Mouse (Mus musculus) ES-E14 (cell line): ENCODE measurements around the gene Pom121. TPM values are rescaled to one million over a fixed set of nuclear protein-coding genes. Genes with fewer than 3 reads are reported as not detected.

Experiments
- DNase-seq: peaks from one replicate; pipeline ENCODE4 v3.0.0-alpha.2; 2013; ENCODE audit warnings: low read depth, low spot score
- H3K27ac ChIP-seq: 2 replicates; pipeline ENCODE4 v1.5.1; 2012; ENCODE audit warnings: low read depth, mild to moderate bottlenecking, low read length, moderate library complexity, mixed read lengths; ENCODE audit not compliant: poor library complexity, insufficient read depth, severe bottlenecking
- H3K36me3 ChIP-seq: 2 replicates; pipeline ENCODE4 v1.6.1; 2012; ENCODE audit warnings: mild to moderate bottlenecking, low read length, moderate library complexity, mixed read lengths; ENCODE audit not compliant: control insufficient read depth, poor library complexity, insufficient read depth, severe bottlenecking
- H3K4me1 ChIP-seq, 2 experiments: fragments of 150-350 bp in 1 of 2; sonication (generic) in 1 of 2; 2 replicates each; pipeline ENCODE4 v1.6.1; 2012; ENCODE audit warnings: low read length in 2 of 2, mild to moderate bottlenecking in 1 of 2, mixed read lengths in 1 of 2; ENCODE audit not compliant: control insufficient read depth in 2 of 2, insufficient read depth in 2 of 2, poor library complexity in 1 of 2
- H3K4me3 ChIP-seq, 2 experiments: fragments of 150-350 bp in 1 of 2; sonication (generic) in 1 of 2; 2 replicates each; pipeline ENCODE4 v1.5.1; 2012; ENCODE audit warnings: low read length in 2 of 2, low read depth in 1 of 2, mild to moderate bottlenecking in 1 of 2, mixed read lengths in 1 of 2; ENCODE audit not compliant: insufficient read depth in 1 of 2, poor library complexity in 1 of 2, severe bottlenecking in 1 of 2
- H3K9ac ChIP-seq: 2 replicates; pipeline ENCODE4 v1.6.1; 2012; ENCODE audit warnings: low read depth, mild to moderate bottlenecking, low read length, mixed read lengths; ENCODE audit not compliant: poor library complexity, insufficient read depth, severe bottlenecking
- H3K9me3 ChIP-seq: fragments of 150-350 bp; sonication (generic); 2 replicates; pipeline ENCODE4 v1.6.1; 2012; ENCODE audit warnings: low read depth, mild to moderate bottlenecking, low read length; ENCODE audit not compliant: control insufficient read depth, insufficient read depth
- CHD2 ChIP-seq: IDR thresholded peaks from 2 replicates; pipeline ENCODE4 v1.6.1; 2014; ENCODE audit warnings: mild to moderate bottlenecking, low read depth, low read length, inconsistent platforms
- HCFC1 ChIP-seq: IDR thresholded peaks from 2 replicates; pipeline ENCODE4 v1.6.1; 2012; ENCODE audit warnings: low read length, inconsistent platforms, borderline replicate concordance; ENCODE audit not compliant: insufficient read depth
- MAFK ChIP-seq: IDR thresholded peaks from 2 replicates; pipeline ENCODE4 v1.6.1; 2014; ENCODE audit warnings: mild to moderate bottlenecking, low read depth, low read length, inconsistent platforms; ENCODE audit not compliant: insufficient read depth
- ZC3H11A ChIP-seq: IDR thresholded peaks from 2 replicates; pipeline ENCODE4 v1.6.1; 2012; ENCODE audit warnings: low read depth, mild to moderate bottlenecking, inconsistent platforms, low read length, borderline replicate concordance
- ZNF384 ChIP-seq: IDR thresholded peaks from 2 replicates; pipeline ENCODE4 v1.6.1; 2012; ENCODE audit warnings: low read depth, low read length, inconsistent platforms
- in situ Hi-C, 2 experiments: fragments of 600-800 bp; cut with MboI; formaldehyde crosslinking; loops; one replicate each; pipeline ENCODE4 v1.15.1; 2025; ENCODE audit warnings: low sequenced_read_pairs in 2 of 2, inconsistent platforms in 1 of 2; ENCODE audit not compliant: unreplicated experiment in 2 of 2
- total RNA-seq: library from RNA; depleted of rRNA; stranded (reverse); fragments of 300-350 nt; gene quantifications from 2 replicates; pipeline ENCODE4 v1.2.3, GENCODE M21; 2012

Pom121 gene
- total RNA-seq, 1 experiment: 36.4 TPM

DNA sequence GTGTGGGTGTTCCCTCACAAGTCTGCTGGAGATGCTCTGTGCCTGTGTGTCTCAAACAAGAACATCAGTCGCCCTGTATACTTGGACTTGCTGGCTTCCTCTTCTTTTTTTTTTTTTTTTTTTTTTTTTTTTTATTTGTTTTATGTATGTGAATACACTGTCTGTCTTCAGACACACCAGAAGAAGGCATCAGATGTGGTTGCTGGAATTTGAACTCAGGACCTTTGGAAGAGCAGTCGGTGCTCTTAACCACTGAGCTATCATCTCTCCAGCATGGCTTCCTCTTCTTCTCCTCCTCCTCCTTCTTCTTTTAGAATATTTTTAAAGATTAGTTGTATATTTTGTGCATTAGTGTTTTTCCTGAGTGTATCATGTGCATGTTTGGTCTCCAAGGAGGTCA lies 36.8 kb downstream of the Pom121 start:
- Histone ChIP-seq H3K27ac (no peak overlapping the region), H3K4me1 (no peaks in the 10 kb centered on the region), H3K9me3 (no peaks in the 10 kb centered on the region), H3K36me3 (no peaks in the 10 kb centered on the region), H3K4me3 (no peak overlapping the region), H3K9ac (no peak overlapping the region)
- in situ Hi-C loops: no loop called here
- no peak for TF ChIP-seq CHD2
- no peak for TF ChIP-seq HCFC1
- TF ChIP-seq ZNF384: no peak
- no peak for TF ChIP-seq MAFK
- no peak for TF ChIP-seq ZC3H11A
- no peak for DNase-seq

DNA sequence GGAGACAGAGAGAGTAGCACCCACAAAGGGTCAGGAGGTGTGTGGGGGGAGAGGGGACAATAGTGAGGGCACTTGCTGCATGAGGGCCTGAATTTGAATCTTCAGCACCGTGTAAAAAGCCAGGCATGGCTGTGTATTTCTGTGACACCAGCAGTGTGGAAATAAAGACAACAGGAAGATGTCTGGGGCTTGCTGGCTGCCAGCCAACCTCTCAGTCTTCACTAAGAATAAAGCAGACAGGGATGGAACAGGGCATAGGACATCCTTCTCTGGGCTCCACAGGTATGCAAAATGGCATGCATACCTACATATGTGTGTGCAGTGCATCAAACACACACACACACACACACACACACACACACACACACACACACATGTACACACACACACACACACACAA lies 38.3 kb downstream of the Pom121 start:
- TF ChIP-seq HCFC1 (no peak), ZNF384 (no peak), ZC3H11A (no peak), MAFK (no peak), CHD2 (no peak)
- no peaks in the 10 kb centered on the region for H3K9me3 ChIP-seq
- no peaks in the 10 kb centered on the region for H3K36me3 ChIP-seq
- H3K27ac ChIP-seq: no peak overlapping the region
- no peaks in the 10 kb centered on the region for H3K4me1 ChIP-seq
- in situ Hi-C loops: no loop called here
- H3K4me3 ChIP-seq: no peak overlapping the region
- H3K9ac ChIP-seq: no peak overlapping the region
- DNase-seq: no peak

DNA sequence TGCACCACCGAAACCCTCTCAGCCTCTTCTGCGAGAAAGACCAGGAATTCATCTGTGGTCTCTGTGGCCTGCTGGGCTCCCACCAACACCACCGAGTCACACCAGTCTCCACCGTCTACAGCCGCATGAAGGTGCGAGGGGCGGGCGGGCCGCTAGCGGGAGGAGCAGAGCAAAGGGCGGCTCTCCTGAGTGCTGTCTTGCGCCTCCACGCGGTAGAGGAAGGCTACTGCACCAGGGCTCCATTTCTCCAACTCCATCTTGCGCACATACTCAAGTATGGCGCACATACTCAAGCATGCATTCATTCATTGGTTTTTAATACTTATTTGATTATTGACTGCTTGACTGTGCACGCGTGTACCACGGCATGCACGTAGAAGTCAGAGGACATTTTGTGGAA lies 40.8 kb downstream of the Pom121 start:
- H3K4me1 ChIP-seq: no peaks in the 10 kb centered on the region
- DNase-seq: peak; percentile 83
- no peak for TF ChIP-seq MAFK
- TF ChIP-seq ZC3H11A: peak; percentile 39; the same call in 1 of the 2 replicates
- H3K36me3 ChIP-seq: no peaks in the 10 kb centered on the region
- in situ Hi-C loops: no loop called here
- H3K9me3 ChIP-seq: no peaks in the 10 kb centered on the region
- peak overlapping the region; percentile 35 to 51 for H3K4me3 ChIP-seq
- 0 out of 2 replicates have a peak overlapping the region, but pooled peaks have one; percentile 24 for H3K9ac ChIP-seq
- H3K27ac ChIP-seq: no peak overlapping the region

DNA sequence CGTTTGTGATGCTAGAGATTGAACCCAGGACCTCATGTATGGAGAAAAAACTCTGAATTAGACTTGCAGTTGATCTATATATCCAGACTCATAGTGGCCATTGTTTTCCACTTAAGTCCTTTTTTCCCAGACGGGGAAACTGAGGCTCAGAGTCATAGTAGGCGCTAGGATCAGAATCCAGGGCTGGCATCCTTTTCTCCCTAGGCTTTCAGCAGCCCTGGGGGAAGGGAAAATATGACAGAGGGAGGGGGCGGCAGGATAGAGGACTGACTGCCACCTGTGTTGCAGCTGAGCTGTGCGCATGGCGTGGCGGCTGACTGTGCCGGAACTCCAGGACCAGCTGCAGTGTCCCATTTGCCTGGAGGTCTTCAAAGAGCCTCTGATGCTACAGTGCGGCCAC lies 41.4 kb downstream of the Pom121 start, which contains the start of gene Trim50:
Gene Trim50 (plus strand): TSS at position 301 of the 400 bp plus-strand sequence.
- H3K27ac ChIP-seq: no peak within 1 kb of the TSS
- no peaks in the 10 kb centered on the region for H3K36me3 ChIP-seq
- DNase-seq: no peak
- no peaks in the 10 kb centered on the region for H3K9me3 ChIP-seq
- TF ChIP-seq CHD2 (no peak), ZNF384 (no peak), HCFC1 (no peak), ZC3H11A (no peak), MAFK (no peak)
- no peaks in the 10 kb centered on the region for H3K4me1 ChIP-seq
- peak within 1 kb of the TSS; percentile 35 to 51 for H3K4me3 ChIP-seq
- 0 out of 2 replicates have a peak within 1 kb of the TSS, but pooled peaks have one; percentile 24 for H3K9ac ChIP-seq
- in situ Hi-C loops: no loop called here

DNA sequence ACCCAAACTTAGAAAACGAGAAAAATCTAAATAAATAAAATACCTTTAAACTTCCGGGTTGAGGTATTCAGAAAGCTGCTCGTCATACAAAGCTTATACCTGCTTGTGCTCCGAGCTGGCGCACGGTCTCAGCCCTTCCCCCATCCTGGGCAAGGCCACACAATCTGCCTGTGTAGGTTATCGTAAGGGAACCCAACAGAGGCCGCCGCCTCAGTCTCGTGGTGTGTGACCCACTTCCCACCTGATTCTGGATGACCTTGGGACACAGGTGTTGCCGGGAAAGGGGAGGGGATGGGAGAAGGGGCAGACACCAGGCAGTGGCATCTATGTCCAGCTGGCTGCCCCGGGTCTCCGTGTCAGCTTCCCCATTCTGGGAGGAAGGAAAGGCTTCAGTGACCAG lies 42.7 kb downstream of the Pom121 start:
- TF ChIP-seq HCFC1: no peak
- TF ChIP-seq ZNF384: no peak
- no peak for TF ChIP-seq ZC3H11A
- TF ChIP-seq MAFK: no peak
- TF ChIP-seq CHD2: no peak
- DNase-seq: no peak
- H3K36me3 ChIP-seq: no peaks in the 10 kb centered on the region
- no peaks in the 10 kb centered on the region for H3K9me3 ChIP-seq
- H3K4me1 ChIP-seq: no peaks in the 10 kb centered on the region
- no peak overlapping the region for H3K4me3 ChIP-seq
- H3K9ac ChIP-seq: no peak overlapping the region
- in situ Hi-C loops: no loop called here
- H3K27ac ChIP-seq: no peak overlapping the region
